Mouse (Mus musculus) stomach, embryonic 14.5 days (tissue): ENCODE measurements around the gene Sarm1. TPM values are rescaled to one million over a fixed set of nuclear protein-coding genes. Genes with fewer than 3 reads are reported as not detected.

Experiments used
- ATAC-seq: fragments of 200-750 bp; cut with Nextera tagmentation; 2 replicates; pipeline ENCODE4 v1.8.0; 2017; ENCODE audit warnings: low read depth, moderate TSS enrichment; ENCODE audit not compliant: insufficient number of reproducible peaks, insufficient read depth, low FRiP score
- H3K27ac ChIP-seq: fragments of 300-500 bp; sonication (generic); 2 replicates; pipeline ENCODE4 v1.5.1; 2014; ENCODE audit warnings: mild to moderate bottlenecking, low read length, moderate library complexity, mixed read lengths
- H3K27me3 ChIP-seq: fragments of 300-500 bp; sonication (generic); 2 replicates; pipeline ENCODE4 v1.6.1; 2014; ENCODE audit warnings: low read length, control low read depth, mixed read lengths; ENCODE audit not compliant: control insufficient read depth, insufficient read depth
- H3K36me3 ChIP-seq: fragments of 300-500 bp; sonication (generic); 2 replicates; pipeline ENCODE4 v1.6.1; 2014; ENCODE audit warnings: mild to moderate bottlenecking, control low read depth, low read length, moderate library complexity, mixed read lengths; ENCODE audit not compliant: control insufficient read depth, insufficient read depth
- H3K4me1 ChIP-seq: fragments of 300-500 bp; sonication (generic); 2 replicates; pipeline ENCODE4 v1.6.1; 2014; ENCODE audit warnings: low read length, control low read depth, mixed read lengths; ENCODE audit not compliant: control insufficient read depth, insufficient read depth
- H3K4me2 ChIP-seq: fragments of 300-500 bp; sonication (generic); replicated peaks from 2 replicates; pipeline ENCODE4 v1.6.1; 2014; ENCODE audit warnings: low read depth, low read length, control low read depth
- H3K4me3 ChIP-seq: fragments of 300-500 bp; sonication (generic); 2 replicates; pipeline ENCODE4 v1.5.1; 2014; ENCODE audit warnings: low read depth, low read length, control low read depth
- H3K9ac ChIP-seq: fragments of 300-500 bp; sonication (generic); replicated peaks from 2 replicates; pipeline ENCODE4 v1.6.1; 2014; ENCODE audit warnings: low read depth, mild to moderate bottlenecking, control low read depth, low read length, moderate library complexity, mixed read lengths
- H3K9me3 ChIP-seq: fragments of 300-500 bp; sonication (generic); 2 replicates; pipeline ENCODE4 v1.6.1; 2016; ENCODE audit warnings: low read depth, low read length, control low read depth; ENCODE audit not compliant: control insufficient read depth
- WGBS: fragments of 180-500 bp; shearing (Covaris S2); extraction: QIAGEN DNeasy Blood & Tissue Kit; methylation state at CpG from one replicate; pipeline ENCODE4 v1.1.7; 2014; 5-methylcytosine and 5-hydroxymethylcytosine counted together
- polyA plus RNA-seq: library from polyadenylated mRNA; unstranded; fragments of >200 nt; fragmentation: Nextera tagmentation; extraction: Ambion mirVana; gene quantifications from 2 replicates; pipeline ENCODE4 v1.2.1, GENCODE M21; 2014

The Sarm1 gene
- polyA plus RNA-seq, 1 experiment from 2014 or later: 3.6 TPM

DNA sequence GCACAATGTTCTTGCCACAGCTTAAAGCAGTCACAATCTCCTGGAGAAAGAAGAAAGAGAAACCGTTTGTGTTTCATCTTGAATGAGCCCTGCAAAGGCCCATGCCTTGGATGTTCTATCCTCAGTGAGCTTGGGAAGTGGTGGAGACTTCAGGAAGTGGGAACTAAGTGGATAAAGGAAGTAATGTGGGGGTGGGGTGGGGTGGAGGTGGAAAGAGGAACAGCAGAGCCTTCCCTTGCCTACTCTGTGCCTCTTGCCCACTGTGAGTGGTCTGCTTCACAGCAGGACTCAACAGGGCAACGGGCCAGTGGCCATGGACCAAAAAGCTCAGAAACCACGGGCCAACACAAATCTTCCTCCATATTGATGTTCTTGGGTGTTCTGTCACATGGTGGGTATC is 22.3 kb downstream of the Sarm1 start:
- Histone ChIP-seq H3K4me1 (no peaks in the 10 kb centered on the region), H3K27ac (no peak overlapping the region), H3K9me3 (no peaks in the 10 kb centered on the region), H3K36me3 (no peaks in the 10 kb centered on the region; the same call in 1 of the 2 replicates), H3K9ac (no peak overlapping the region), H3K4me3 (no peak overlapping the region), H3K27me3 (no peaks in the 10 kb centered on the region), H3K4me2 (no peak overlapping the region)
- WGBS: 81% methylated on average over 3 of the region's 3 CpGs
- no peak for ATAC-seq

DNA sequence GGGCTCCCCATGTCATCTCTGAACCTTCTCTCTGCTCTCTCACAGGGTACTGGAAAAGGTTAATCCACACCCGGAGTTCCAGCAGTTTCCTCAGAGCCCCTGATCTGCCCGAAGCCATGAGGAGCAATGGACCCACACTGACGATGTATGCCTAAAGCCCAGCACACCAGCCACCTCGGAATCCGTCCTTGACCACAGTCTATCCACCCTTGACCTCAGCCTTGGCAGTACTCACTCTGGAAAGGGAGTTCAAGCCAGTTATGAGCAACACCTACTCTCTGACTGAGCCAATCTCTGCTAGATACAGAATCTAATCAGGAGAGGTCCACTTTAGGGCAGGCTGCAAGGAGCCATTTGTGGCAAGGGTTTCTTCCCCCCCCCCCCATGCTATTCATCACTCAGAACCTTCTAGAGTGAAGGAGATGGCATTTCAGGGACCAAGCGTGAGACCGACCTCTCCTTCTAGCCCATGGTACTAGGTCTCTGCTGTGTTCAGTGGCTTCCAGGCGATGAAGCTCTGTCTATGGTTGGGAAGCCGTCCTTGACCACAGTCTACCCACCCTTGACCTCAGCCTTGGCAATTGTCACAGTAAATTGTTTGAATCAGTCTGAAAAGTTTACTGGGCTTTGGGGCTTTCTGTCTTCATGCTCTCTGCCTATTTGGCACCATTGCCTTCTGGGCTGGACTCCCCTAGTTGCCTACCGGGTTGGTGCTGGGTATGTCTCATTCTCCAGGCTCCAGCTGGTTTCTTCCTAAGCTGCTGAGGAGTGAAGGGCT is 26.0 kb downstream of the Sarm1 start:
- ATAC-seq: no peak

DNA sequence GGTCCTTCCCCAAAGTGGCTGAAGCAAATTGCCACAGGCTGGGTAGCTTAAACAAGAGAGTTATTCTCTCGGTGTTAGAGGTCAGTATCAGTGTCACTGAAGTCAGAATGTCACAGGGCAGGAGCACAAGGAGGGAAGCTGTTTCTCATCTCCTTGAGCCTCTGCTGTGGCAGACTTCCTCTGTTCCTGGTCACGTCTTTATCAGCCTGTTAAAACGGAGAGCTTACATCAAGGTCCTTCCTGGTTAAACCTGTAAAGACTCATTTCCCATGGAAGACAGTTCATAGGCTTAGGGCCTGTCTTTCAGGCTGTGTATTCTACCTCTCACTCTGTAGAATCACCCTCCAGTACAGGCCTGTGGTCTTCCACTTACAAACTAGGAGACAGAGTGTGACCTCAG is 29.6 kb downstream of the Sarm1 start:
- no peaks in the 10 kb centered on the region; the same call in 1 of the 2 replicates for H3K36me3 ChIP-seq
- no peak overlapping the region for H3K27ac ChIP-seq
- H3K27me3 ChIP-seq: no peaks in the 10 kb centered on the region
- H3K9me3 ChIP-seq: no peaks in the 10 kb centered on the region
- 52% methylated on average over 3 of the region's 3 CpGs for WGBS
- H3K4me3 ChIP-seq: no peak overlapping the region
- no peak for ATAC-seq
- H3K4me1 ChIP-seq: peaks cover 15% of the 10 kb centered on the region; the same call in 1 of the 2 replicates
- no peak overlapping the region for H3K9ac ChIP-seq
- H3K4me2 ChIP-seq: no peak overlapping the region

More for the DNA sequence above, 26.0 kb downstream of the Sarm1 start:
- WGBS: 91% methylated on average over 10 of the region's 10 CpGs
- H3K9ac ChIP-seq: no peak overlapping the region
- no peak overlapping the region for H3K4me2 ChIP-seq
- no peak overlapping the region for H3K4me3 ChIP-seq
- no peaks in the 10 kb centered on the region for H3K27me3 ChIP-seq
- no peaks in the 10 kb centered on the region; the same call in 1 of the 2 replicates for H3K36me3 ChIP-seq
- H3K27ac ChIP-seq: no peak overlapping the region
- peaks cover 3% of the 10 kb centered on the region; the same call in 1 of the 2 replicates for H3K4me1 ChIP-seq
- no peaks in the 10 kb centered on the region for H3K9me3 ChIP-seq

DNA sequence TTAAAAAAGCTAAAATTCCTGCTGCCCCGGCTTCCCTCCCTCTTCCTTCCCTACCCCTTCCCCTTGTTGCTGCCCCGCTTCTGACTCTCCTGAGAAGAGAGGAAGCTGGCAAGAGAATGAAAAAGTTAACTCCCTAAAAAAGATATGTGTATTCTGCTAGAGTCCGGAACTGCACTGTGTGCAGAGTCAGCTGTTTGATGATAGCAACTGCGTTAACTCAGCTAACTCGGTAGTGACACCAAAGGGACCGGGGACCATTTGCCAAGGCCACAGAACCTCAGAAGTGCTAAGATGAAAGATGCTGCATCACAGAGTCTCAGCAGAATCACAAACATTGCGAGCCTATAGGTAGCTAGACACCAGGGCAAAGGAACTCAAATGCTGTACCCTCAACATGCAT is 30.0 kb downstream of the Sarm1 start:
- H3K9me3 ChIP-seq: no peaks in the 10 kb centered on the region
- no peak overlapping the region for H3K4me2 ChIP-seq
- H3K27ac ChIP-seq: no peak overlapping the region
- H3K9ac ChIP-seq: no peak overlapping the region
- H3K4me1 ChIP-seq: peaks cover 15% of the 10 kb centered on the region; the same call in 1 of the 2 replicates
- no peak overlapping the region for H3K4me3 ChIP-seq
- H3K27me3 ChIP-seq: no peaks in the 10 kb centered on the region
- no peak for ATAC-seq
- 74% methylated on average over 7 of the region's 7 CpGs for WGBS
- H3K36me3 ChIP-seq: no peaks in the 10 kb centered on the region; the same call in 1 of the 2 replicates

DNA sequence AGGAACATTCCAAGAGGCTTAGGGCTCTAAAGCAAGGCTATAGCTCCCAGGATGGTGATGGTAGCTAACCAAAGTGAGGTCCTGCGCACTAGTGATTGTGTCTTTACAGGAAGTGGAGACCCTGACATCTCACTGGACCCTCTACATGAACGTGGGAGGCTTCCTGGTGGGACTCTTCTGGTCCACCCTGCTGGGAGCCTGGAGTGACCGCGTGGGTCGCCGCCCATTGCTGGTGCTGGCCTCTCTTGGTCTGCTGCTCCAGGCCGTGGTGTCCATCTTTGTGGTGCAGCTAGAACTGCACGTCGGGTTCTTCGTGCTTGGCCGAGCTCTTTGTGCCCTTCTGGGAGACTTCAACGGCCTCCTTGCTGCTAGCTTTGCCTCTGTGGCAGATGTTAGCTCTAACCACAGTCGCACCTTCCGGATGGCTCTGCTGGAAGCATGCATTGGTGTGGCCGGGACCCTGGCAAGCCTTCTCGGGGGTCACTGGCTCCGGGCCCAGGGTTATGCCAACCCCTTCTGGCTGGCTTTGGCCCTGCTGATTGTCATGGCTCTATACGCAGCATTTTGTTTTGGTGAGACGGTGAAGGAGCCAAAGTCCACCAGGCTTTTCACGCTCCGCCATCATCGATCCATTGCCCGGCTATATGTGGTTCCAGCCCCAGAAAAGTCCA is 31.2 kb downstream of the Sarm1 start:
- Histone ChIP-seq H3K4me1 (peaks cover 15% of the 10 kb centered on the region; the same call in 1 of the 2 replicates), H3K36me3 (no peaks in the 10 kb centered on the region), H3K27me3 (no peaks in the 10 kb centered on the region), H3K27ac (peak overlapping the region; percentile 96), H3K4me2 (peak overlapping the region; percentile 88), H3K9ac (no peak overlapping the region), H3K4me3 (peak overlapping the region; percentile 78), H3K9me3 (no peaks in the 10 kb centered on the region; the same call in 1 of the 2 replicates)
- no peak; the same call in 1 of the 2 replicates for ATAC-seq
- WGBS: 76% methylated on average over 23 of the region's 23 CpGs

DNA sequence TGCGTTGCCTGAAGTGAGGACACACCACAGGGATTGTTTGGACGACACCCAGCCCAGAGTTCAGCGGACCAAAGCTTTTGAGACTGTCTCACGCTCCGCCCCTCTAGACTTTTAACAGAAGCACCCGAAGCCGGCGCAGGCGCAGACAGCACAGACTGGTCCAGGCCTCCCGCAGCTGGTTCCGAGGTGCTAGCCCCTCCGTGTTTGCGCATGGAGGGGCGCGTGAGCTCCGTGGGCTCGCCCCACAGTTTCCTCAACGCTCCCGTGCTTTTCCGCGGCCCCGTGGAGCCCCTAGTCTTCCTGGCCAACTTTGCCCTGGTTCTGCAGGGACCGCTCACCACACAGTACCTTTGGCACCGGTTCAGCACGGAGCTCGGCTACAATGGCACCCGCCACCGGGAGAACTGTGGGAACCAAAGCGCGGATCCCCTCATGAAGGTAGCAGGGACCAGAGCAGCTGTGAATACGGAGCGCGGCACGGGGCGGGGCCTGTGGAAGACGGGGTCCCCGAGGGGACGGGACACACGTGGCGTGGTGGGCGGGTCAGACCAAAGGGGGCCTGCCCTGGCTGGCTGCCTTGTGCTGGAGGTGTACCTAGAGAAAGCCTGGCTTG is 31.9 kb downstream of the Sarm1 start, which contains the start of gene Slc46a1:
Gene Slc46a1, plus strand, starts transcription at position 130 of the 613 bp plus-strand sequence.
- H3K27me3 ChIP-seq: no peaks in the 10 kb centered on the region
- no peaks in the 10 kb centered on the region for H3K36me3 ChIP-seq
- H3K4me1 ChIP-seq: peaks cover 15% of the 10 kb centered on the region; the same call in 1 of the 2 replicates
- ATAC-seq: peak; percentile 95
- H3K4me2 ChIP-seq: peak within 1 kb of the TSS; percentile 88
- peak within 1 kb of the TSS; percentile 84 for H3K9ac ChIP-seq
- under 1% methylated on average over 41 of the region's 41 CpGs for WGBS
- peak within 1 kb of the TSS; percentile 78 for H3K4me3 ChIP-seq
- H3K9me3 ChIP-seq: no peaks in the 10 kb centered on the region; the same call in 1 of the 2 replicates
- peak within 1 kb of the TSS; percentile 96 for H3K27ac ChIP-seq

DNA sequence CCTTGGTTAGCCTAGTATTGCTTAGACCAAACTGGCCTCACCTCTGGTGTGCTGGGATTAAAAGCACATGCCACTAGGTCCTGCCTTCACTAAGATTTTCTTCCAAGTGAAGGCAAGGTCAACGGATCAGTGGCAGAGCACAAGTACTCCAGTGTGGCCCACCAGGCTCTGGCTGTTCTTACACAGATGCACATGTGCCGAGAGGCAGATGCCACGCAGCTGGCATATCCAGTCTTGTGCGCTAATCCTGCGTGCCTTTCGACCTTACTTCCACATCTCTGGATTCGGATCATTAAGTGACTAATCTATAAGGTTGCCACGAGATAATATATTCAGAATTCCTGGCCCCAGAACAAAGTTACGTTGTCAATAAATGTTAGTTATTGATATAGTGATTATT is 32.4 kb downstream of the Sarm1 start:
- Histone ChIP-seq H3K36me3 (no peaks in the 10 kb centered on the region), H3K9me3 (no peaks in the 10 kb centered on the region; the same call in 1 of the 2 replicates), H3K27me3 (no peaks in the 10 kb centered on the region), H3K4me2 (peak overlapping the region; percentile 88), H3K27ac (no peak overlapping the region), H3K4me1 (peaks cover 15% of the 10 kb centered on the region; the same call in 1 of the 2 replicates), H3K4me3 (peak overlapping the region; percentile 78), H3K9ac (peak overlapping the region; percentile 84; the same call in 1 of the 2 replicates)
- ATAC-seq: no peak
- WGBS: 26% methylated on average over 9 of the region's 9 CpGs
